Mouse (Mus musculus) olfactory bulb, adult 2 months (tissue): ENCODE data around the gene Tsn.

Experiments used
- CTCF ChIP-seq: fragments of 200-500 bp; IDR thresholded peaks from 2 replicates; pipeline ENCODE4 v1.5.1; 2012; ENCODE audit warnings: low read depth, mild to moderate bottlenecking, low read length, moderate library complexity; ENCODE audit not compliant: insufficient read depth
- POLR2A ChIP-seq: fragments of 200-500 bp; IDR thresholded peaks from 2 replicates; pipeline ENCODE4 v1.6.1; 2012; ENCODE audit warnings: mild to moderate bottlenecking, low read depth, low read length, moderate library complexity; ENCODE audit not compliant: insufficient read depth

DNA sequence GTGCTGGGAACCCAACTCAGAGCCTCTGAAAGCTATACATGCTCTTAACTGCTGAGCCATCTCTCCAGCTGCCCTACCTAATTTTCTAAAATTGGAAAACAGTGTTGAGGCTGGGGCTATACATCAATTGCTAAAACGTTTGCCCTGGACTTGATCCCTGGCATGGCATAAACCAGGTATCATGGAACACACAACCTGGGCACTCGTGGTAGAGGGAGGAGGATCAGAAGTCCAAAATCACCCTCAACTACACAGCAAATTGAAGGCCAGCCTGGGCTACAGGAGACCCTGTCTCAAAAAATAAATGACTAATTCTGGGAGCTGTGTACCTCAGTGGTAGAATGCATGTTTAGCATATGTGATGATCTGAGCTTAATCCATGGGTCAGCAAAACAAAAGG lies 13.8 kb downstream of the Tsn start:
- TF ChIP-seq POLR2A = no peak
- no peak for TF ChIP-seq CTCF
